Mouse (Mus musculus): ENCODE results near the gene Trmt44.

DNA sequence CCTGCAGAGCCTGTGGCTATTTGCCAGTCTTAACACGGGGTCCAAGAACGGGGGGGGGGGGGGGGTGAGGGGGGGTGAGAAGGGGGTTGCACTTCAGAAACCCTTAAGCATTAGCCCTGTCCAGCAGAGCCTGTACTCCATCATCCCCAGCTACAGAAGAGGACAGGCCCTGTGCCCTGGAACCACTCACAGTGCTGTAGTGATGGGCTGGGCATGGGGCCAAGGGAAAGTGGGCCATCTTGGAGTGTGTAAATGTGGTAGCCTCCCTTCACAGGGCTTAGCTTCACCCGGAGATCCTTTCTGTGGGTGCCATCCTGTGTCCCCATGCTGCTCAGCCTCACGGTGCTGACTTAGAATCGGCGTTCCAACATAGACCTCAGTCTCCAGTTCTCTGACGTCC lies 32.9 kb upstream of the Trmt44 start:
- TF ChIP-seq CTCF (IDR thresholded peaks at IDR 0.05; ENCODE audit: low read depth, low read length) (no peak), POLR2A (IDR thresholded peaks at IDR 0.05; ENCODE audit: insufficient read depth, low read length) (no peak), EP300 (IDR thresholded peaks at IDR 0.05; ENCODE audit: insufficient read depth, low read depth, low read length) (no peak)

Measured in ES-Bruce4 (cell line).